Mouse (Mus musculus) limb, embryonic 13.5 days (tissue): ENCODE results near the gene Ttll5. TPM values are rescaled to one million over a fixed set of nuclear protein-coding genes. Genes with fewer than 3 reads are reported as not detected.

Experiments used
- ATAC-seq: fragments of 200-750 bp; cut with Nextera tagmentation; 2 replicates; pipeline ENCODE4 v1.8.0; 2017; ENCODE audit warnings: low read depth, moderate number of reproducible peaks, moderate TSS enrichment; ENCODE audit not compliant: low FRiP score
- H3K27ac ChIP-seq: fragments of 300-500 bp; sonication (generic); 2 replicates; pipeline ENCODE4 v1.5.1; 2015; ENCODE audit warnings: inconsistent platforms, mild to moderate bottlenecking, moderate library complexity
- H3K27me3 ChIP-seq: fragments of 300-500 bp; sonication (generic); 2 replicates; pipeline ENCODE4 v1.6.1; 2015; ENCODE audit warnings: mild to moderate bottlenecking, inconsistent platforms
- H3K36me3 ChIP-seq: fragments of 300-500 bp; sonication (generic); 2 replicates; pipeline ENCODE4 v1.6.1; 2015; ENCODE audit warnings: inconsistent platforms, mild to moderate bottlenecking, moderate library complexity
- H3K4me1 ChIP-seq: fragments of 300-500 bp; sonication (generic); 2 replicates; pipeline ENCODE4 v1.6.1; 2015; ENCODE audit warnings: inconsistent platforms
- H3K4me2 ChIP-seq: fragments of 300-500 bp; sonication (generic); replicated peaks from 2 replicates; pipeline ENCODE4 v1.6.1; 2015; ENCODE audit warnings: inconsistent platforms, mild to moderate bottlenecking, moderate library complexity
- H3K4me3 ChIP-seq: fragments of 300-500 bp; sonication (generic); 2 replicates; pipeline ENCODE4 v1.5.1; 2015; ENCODE audit warnings: moderate library complexity, mild to moderate bottlenecking, inconsistent platforms
- H3K9ac ChIP-seq: fragments of 300-500 bp; sonication (generic); 2 replicates; pipeline ENCODE4 v1.6.1; 2015; ENCODE audit warnings: mild to moderate bottlenecking, inconsistent platforms
- H3K9me3 ChIP-seq: fragments of 300-500 bp; sonication (generic); 2 replicates; pipeline ENCODE4 v1.6.1; 2016; ENCODE audit warnings: inconsistent platforms
- WGBS: fragments of 180-500 bp; shearing (Covaris S2); methylation state at CpG from one replicate; pipeline ENCODE4 v1.1.7; 2015; 5-methylcytosine and 5-hydroxymethylcytosine counted together
- polyA plus RNA-seq: library from polyadenylated mRNA; unstranded; fragments of >200 nt; fragmentation: Nextera tagmentation; extraction: Ambion mirVana; gene quantifications from 2 replicates; pipeline ENCODE4 v1.2.1, GENCODE M21; 2015

The Ttll5 gene
- 10.4 and 13.8 TPM in 2 replicates for polyA plus RNA-seq

DNA sequence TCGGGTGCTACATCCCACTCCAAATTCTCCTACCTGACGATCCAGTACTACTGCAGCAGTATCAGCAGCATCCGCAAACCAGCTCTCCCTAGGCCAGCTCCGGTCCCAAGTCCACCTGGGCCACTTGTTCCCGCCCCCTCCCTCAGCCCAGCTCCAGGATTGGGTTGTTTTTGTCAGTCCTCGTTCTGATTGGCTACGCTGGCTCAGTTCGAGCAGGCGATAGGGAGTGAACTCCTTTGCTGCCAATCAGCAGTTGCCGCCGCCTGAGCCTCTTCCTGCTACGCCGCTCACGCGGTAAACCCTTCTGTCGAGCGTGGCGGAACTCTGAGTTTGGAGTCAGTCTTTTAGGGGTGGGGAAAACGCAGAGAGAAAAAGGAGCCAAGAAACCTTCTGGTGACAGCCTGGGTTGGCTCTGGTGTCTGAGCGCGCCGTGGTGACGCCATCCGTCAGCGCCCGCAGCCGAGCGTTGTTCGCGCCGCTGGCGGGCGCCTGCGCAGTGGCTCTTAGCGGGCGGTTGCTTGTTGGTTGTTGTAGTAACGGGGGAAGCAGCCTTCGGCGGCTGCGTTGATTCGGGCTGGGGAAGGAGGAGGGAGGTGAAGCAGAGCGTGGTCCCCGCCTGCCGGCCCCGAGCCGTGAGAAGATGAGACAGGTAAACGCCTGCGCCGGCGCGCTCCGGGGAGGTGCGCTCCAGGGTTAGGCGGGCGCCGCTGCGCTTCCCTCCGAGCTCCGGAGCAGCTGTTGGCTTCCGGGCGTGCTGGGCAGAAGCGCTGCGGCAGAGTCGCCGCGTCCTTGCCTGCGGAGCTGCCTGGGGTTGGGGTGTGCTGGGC, at the start of gene Ttll5, which contains the start of gene Erg28:
Ttll5 (plus strand) TSS at position 222 of the 827 bp plus-strand sequence.
Erg28 (minus strand) TSS at position 113 of the 827 bp plus-strand sequence.
- Histone ChIP-seq H3K36me3 (peaks cover 33% of the 10 kb centered on the region), H3K4me2 (peak within 1 kb of the TSS; percentile 86), H3K9me3 (no peaks in the 10 kb centered on the region), H3K27me3 (no peaks in the 10 kb centered on the region), H3K27ac (peak within 1 kb of the TSS; percentile 93), H3K4me1 (peaks cover 17% of the 10 kb centered on the region), H3K9ac (peak within 1 kb of the TSS; percentile 81), H3K4me3 (peak within 1 kb of the TSS; percentile 73)
- WGBS: under 1% methylated on average over 66 of the region's 67 CpGs
- peak; percentile 98 for ATAC-seq

- Histone ChIP-seq H3K27me3 (no peaks in the 10 kb centered on the region), H3K9ac (no peak overlapping the region), H3K4me2 (no peak overlapping the region), H3K36me3 (no peaks in the 10 kb centered on the region), H3K4me3 (no peak overlapping the region), H3K27ac (no peak overlapping the region), H3K4me1 (no peaks in the 10 kb centered on the region), H3K9me3 (peaks cover 3% of the 10 kb centered on the region)
- 69% methylated on average over 3 of the region's 3 CpGs for WGBS
- ATAC-seq: no peak
Observed at GRCm38 (mm10) chr12:85778962-85779361, 45.5 kb upstream of the Ttll5 start.

GRCm38 (mm10) chr12:85779707-85780106, 44.8 kb upstream of the Ttll5 start:
- WGBS: 93% methylated on average over 5 of the region's 5 CpGs
- 0 out of 2 replicates have a peak, but pooled peaks cover under 1% of the 10 kb centered on the region for H3K4me1 ChIP-seq
- H3K9me3 ChIP-seq: no peaks in the 10 kb centered on the region
- H3K27ac ChIP-seq: no peak overlapping the region
- H3K4me3 ChIP-seq: no peak overlapping the region
- ATAC-seq: no peak
- no peak overlapping the region for H3K4me2 ChIP-seq
- no peaks in the 10 kb centered on the region for H3K27me3 ChIP-seq
- H3K9ac ChIP-seq: no peak overlapping the region
- no peaks in the 10 kb centered on the region for H3K36me3 ChIP-seq

GRCm38 (mm10) chr12:85781606-85782005, 42.9 kb upstream of the Ttll5 start:
- Histone ChIP-seq H3K36me3 (no peaks in the 10 kb centered on the region), H3K9me3 (no peaks in the 10 kb centered on the region), H3K4me1 (peaks cover 16% of the 10 kb centered on the region), H3K4me3 (no peak overlapping the region), H3K27me3 (no peaks in the 10 kb centered on the region), H3K27ac (no peak overlapping the region), H3K9ac (no peak overlapping the region), H3K4me2 (no peak overlapping the region)
- WGBS: 83% methylated on average over 3 of the region's 3 CpGs
- ATAC-seq: no peak

GRCm38 (mm10) chr12:85784916-85785815, 39.3 kb upstream of the Ttll5 start:
- Histone ChIP-seq H3K27ac (no peak overlapping the region; the same call in 1 of the 2 replicates), H3K9ac (no peak overlapping the region), H3K4me3 (no peak overlapping the region), H3K36me3 (no peaks in the 10 kb centered on the region), H3K4me1 (peaks cover 16% of the 10 kb centered on the region), H3K4me2 (no peak overlapping the region; the same call in 1 of the 2 replicates), H3K9me3 (no peaks in the 10 kb centered on the region), H3K27me3 (no peaks in the 10 kb centered on the region)
- ATAC-seq: no peak
- 30% methylated on average over 19 of the region's 19 CpGs for whole genome bisulfite sequencing

DNA sequence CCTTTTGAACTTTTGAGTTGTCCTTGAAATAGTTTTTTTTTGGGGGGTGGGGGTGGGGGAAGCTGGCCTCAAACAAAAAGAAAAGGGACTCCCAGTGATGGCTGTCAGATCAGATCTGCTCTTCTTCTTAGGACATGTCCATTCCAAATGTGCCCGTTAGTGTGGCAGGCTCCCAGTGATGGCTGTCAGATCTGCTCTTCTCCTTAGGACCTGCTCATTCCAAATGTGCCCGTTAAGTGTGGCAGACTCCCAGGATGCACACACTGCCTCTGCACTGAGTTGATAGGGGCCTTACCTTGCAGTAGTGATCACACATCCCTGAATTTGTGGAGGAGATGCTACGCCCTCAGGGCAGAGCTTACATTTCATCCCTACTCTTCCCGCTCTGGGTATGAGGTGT, 32.3 kb upstream of the Ttll5 start:
- Histone ChIP-seq H3K27ac (no peak overlapping the region), H3K36me3 (no peaks in the 10 kb centered on the region), H3K4me3 (no peak overlapping the region), H3K27me3 (no peaks in the 10 kb centered on the region), H3K9ac (no peak overlapping the region), H3K4me1 (no peaks in the 10 kb centered on the region), H3K4me2 (no peak overlapping the region), H3K9me3 (no peaks in the 10 kb centered on the region)
- WGBS: 81% methylated on average over 4 of the region's 4 CpGs
- ATAC-seq: no peak

DNA sequence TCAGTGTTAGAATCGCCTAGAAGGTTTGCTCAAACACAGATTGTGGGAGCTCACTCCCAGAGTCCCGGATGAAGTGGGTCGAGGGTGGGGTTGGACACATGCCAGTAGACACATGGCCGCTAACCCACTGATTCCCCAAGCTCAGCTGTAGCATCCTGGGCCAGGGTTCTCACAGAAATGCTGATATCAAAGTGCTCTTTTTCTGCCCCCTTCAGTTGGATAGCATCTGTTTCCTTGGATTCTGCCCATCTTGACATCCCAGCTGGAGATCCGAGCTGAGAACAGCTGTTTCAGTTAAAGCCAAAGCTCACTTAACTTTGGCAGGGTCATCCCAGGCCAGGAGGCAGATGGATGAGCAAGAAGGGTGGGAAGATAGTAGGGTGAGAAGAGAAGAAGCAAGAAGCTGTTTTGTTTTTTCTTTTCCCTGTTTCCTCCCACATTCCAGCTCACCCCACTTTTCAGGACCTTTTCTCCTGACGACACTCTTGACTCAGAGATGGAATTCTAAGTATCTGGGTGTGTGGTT, 31.6 kb upstream of the Ttll5 start:
- Histone ChIP-seq H3K9me3 (no peaks in the 10 kb centered on the region), H3K9ac (no peak overlapping the region), H3K36me3 (no peaks in the 10 kb centered on the region), H3K4me3 (no peak overlapping the region), H3K27ac (no peak overlapping the region), H3K4me1 (no peaks in the 10 kb centered on the region), H3K4me2 (no peak overlapping the region), H3K27me3 (no peaks in the 10 kb centered on the region)
- 60% methylated on average over 6 of the region's 6 CpGs for WGBS
- no peak for ATAC-seq

DNA sequence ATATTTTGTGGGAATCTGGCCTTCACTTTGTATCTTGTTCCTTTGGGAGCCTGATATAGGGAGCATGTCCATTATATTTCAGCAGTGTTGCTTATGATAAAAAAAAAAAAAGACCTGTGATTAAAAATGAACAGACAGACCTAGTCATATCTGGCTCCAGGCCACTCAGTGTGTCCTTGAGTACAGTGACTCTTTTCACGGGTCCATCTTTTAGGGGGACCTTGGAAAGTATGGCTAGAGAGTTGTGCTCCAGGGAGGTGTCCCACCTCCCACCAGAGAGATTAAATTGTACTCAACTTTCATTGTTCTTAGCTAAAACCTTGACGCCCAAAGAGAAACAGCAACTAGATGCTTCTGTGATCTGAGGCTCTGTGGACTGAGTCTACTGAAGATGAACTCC, 30.4 kb upstream of the Ttll5 start:
- no peak for ATAC-seq
- WGBS: 77% methylated on average over 2 of the region's 2 CpGs
- H3K27me3 ChIP-seq: no peaks in the 10 kb centered on the region

DNA sequence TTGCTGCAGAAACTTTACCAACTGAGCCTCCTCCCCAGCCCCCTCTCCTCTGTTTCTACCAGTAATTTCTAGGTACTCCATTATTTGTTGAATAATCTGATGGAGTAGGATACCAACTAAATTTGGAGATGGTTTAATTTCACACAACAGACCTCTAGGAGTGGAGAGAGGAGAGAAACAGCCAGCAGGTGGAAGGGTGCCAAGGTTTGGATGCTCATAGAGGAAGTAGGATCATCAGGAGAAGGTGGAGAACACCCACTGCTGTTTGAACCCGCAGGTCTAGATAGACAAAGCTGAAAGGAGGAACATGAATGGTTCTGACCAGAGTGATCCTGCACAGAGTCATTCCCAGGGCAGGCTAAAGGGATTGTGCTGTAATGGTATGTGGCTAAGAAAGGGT, 28.9 kb upstream of the Ttll5 start:
- Histone ChIP-seq H3K9ac (no peak overlapping the region), H3K4me1 (no peaks in the 10 kb centered on the region), H3K27me3 (no peaks in the 10 kb centered on the region), H3K9me3 (no peaks in the 10 kb centered on the region), H3K27ac (no peak overlapping the region), H3K4me3 (no peak overlapping the region), H3K36me3 (no peaks in the 10 kb centered on the region), H3K4me2 (no peak overlapping the region)
- ATAC-seq: no peak
- WGBS: 88% methylated on average over 1 of the region's 1 CpGs

More for the DNA sequence above, 30.4 kb upstream of the Ttll5 start:
- H3K9ac ChIP-seq: no peak overlapping the region
- H3K27ac ChIP-seq: no peak overlapping the region
- no peak overlapping the region for H3K4me2 ChIP-seq
- no peaks in the 10 kb centered on the region for H3K36me3 ChIP-seq
- H3K9me3 ChIP-seq: no peaks in the 10 kb centered on the region
- H3K4me1 ChIP-seq: no peaks in the 10 kb centered on the region
- no peak overlapping the region for H3K4me3 ChIP-seq

DNA sequence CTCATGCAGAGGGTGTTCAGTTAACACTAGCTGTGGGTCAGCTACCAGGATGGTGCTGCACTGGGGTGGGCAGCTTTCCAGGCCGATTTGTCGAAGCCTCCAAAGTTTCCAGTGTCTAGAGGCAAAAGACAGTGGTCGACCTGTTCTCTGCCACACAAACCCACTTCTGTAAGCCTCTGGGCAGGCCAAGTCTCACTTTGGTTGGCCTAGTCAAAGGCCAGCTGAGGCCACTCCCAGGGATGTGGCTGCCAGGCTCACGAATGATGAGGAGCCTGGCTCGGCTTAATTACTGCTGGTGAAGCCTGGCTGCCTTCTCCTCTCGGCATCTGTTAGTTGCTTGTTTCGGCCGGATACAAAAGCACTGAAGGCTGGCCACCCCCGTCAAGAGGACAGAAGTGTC, 24.4 kb upstream of the Ttll5 start:
- Histone ChIP-seq H3K9me3 (no peaks in the 10 kb centered on the region), H3K36me3 (no peaks in the 10 kb centered on the region), H3K4me3 (no peak overlapping the region), H3K27me3 (no peaks in the 10 kb centered on the region), H3K4me2 (no peak overlapping the region), H3K9ac (no peak overlapping the region), H3K4me1 (no peaks in the 10 kb centered on the region), H3K27ac (no peak overlapping the region)
- peak; percentile 15; the same call in 1 of the 2 replicates for ATAC-seq
- 31% methylated on average over 9 of the region's 9 CpGs for WGBS

DNA sequence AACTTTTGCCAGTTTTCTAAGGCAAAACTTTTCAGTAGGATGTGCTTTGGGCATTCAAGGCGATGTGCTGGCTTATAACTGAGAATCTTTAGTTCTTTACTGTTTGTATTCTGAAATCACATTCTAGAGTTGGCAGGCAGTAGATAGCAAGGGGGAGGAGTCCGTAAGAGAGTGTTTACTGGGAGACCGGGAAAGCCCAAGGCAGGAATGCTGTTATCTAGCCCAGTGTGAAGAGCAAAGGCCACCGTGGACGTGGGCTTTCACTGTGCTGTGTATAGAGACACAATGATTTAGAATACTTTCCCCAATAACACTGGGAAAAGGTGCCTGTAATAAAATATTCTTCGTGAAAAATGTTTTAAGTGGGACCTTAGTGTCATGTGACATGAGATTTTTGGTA, 14.7 kb upstream of the Ttll5 start:
- WGBS: 57% methylated on average over 6 of the region's 6 CpGs
- Histone ChIP-seq H3K9ac (no peak overlapping the region), H3K4me3 (no peak overlapping the region)

GRCm38 (mm10) chr12:85810959-85811358, 13.5 kb upstream of the Ttll5 start:
- Histone ChIP-seq H3K27me3 (no peaks in the 10 kb centered on the region), H3K36me3 (peaks cover 52% of the 10 kb centered on the region), H3K4me2 (no peak overlapping the region), H3K27ac (no peak overlapping the region), H3K4me3 (no peak overlapping the region), H3K9me3 (no peaks in the 10 kb centered on the region), H3K9ac (no peak overlapping the region), H3K4me1 (no peaks in the 10 kb centered on the region)
- no peak for ATAC-seq

More for the DNA sequence above, 14.7 kb upstream of the Ttll5 start:
- no peak for ATAC-seq
- H3K27me3 ChIP-seq: no peaks in the 10 kb centered on the region
- no peaks in the 10 kb centered on the region for H3K4me1 ChIP-seq
- H3K27ac ChIP-seq: no peak overlapping the region
- no peak overlapping the region for H3K4me2 ChIP-seq
- H3K36me3 ChIP-seq: peaks cover 41% of the 10 kb centered on the region
- H3K9me3 ChIP-seq: no peaks in the 10 kb centered on the region
